Mouse (Mus musculus) neural tube, embryonic 10.5 days (tissue): ENCODE results near the gene 9930022D16Rik.
A peak's percentile ranks its signal among the peaks of the same experiment; 100 is the strongest.

Experiments used
- DNase-seq: peaks from one replicate; pipeline ENCODE4 v3.0.0-alpha.2; 2017; ENCODE audit warnings: low spot score; ENCODE audit errors: extremely low spot score

Gene 9930022D16Rik

DNA sequence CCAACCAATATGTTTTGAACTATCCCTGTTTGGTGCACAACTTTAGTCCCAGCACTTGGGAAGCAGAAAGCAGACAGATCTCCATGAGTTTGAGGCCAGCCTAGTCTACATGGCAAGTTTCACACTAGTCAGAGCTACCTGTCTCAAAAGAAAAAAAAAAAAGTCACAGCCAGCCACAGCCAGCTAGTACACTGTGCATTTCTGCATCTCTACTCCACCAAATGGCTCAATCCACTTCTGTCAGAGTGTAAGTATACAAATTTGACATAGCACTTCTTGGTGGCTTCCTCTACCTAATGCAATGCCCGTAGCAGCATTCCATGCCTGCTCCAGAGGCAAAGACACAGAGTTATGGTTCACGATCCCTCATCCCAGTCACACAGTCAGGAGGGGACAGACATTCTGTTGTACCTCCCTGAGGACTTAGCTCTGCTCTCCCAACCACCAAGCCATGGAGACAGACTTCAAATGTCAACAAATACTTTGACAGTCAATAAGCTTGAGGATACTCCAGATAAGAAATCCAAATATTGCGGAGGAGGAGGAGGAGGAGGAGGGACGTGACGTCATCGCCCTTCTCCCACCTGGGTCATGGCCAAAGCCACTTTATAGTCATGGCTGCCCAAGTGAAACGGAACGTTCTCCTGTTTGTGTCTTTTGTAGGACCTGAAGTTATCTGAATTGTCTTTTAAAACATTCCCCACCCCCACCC lies 3.1 kb downstream of the 9930022D16Rik start:
- DNase-seq: no peak

DNA sequence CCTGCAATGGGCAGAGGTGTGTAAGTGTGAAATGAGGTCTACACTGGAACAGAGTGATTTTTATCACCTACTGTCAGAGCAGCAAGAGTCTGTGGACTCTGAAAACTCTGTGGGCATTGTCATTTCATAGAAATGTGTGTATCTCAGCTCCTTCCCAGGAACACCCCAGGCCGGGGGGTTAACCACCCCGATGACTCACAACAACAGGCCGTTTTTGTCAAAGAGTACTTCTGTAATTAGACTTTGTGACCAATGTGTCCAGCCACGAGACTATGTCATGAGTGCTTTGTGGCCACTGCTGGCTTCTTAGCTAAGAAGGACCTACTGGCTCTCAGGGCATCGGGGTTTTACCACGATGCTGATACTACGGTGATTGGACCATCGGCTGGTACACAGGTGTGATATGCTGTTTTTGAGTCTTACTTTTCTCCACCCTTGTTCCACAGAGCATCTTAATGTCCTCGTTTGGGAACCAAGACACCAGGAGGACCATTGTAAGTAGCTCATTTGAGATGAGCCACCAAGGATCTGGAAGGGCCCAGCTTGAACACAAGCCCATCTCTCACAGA lies 3.8 kb downstream of the 9930022D16Rik start:
- DNase-seq: no peak

DNA sequence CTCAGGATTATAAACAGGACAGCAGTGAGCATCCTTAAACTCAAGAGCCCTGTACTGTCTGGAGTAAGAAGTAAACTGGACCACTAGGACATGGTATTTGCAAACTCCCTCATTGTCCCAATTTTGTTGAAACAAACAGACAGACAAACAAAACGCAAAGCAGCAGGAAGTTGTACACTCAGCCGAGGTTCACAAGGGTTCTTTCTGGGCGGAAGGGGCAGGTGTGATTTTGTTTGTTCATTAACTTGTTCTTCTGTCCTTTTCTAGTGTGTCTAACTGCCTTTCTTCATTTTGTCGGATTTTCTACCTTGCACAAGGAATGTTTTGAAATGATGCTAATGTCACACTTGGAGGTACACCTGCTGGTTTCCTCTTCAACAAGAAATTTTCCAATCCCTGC lies 5.7 kb downstream of the 9930022D16Rik start:
- DNase-seq: no peak

DNA sequence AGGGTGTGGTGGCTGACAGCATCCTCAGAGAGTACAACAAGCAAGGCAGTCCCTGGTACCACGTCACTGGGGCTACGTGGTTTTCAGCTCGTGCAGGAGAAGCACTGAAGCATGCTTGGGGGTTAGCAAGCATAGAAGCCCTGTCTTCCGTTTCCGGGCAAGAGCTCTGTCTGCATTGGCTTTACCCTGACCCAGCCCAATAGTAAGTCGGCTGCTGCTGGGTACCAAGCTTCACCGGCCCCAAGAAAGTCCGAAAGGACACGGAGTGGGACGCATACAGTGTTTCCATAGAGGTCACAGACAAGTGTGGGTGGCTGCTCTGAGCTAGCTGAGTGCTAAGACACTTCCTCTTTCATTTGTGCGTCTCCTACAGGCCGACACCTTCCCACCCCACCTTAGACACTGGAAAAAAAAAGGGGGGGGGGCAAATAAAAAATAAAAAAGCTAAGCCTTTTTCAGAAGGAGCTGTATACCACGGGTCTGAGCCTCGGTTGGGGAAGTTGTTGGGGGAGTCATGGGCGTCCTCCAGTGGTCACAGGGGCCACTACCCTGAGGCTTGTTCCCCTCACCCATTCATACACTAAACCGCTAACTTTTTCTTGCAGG lies 6.3 kb downstream of the 9930022D16Rik start:
- DNase-seq: no peak

DNA sequence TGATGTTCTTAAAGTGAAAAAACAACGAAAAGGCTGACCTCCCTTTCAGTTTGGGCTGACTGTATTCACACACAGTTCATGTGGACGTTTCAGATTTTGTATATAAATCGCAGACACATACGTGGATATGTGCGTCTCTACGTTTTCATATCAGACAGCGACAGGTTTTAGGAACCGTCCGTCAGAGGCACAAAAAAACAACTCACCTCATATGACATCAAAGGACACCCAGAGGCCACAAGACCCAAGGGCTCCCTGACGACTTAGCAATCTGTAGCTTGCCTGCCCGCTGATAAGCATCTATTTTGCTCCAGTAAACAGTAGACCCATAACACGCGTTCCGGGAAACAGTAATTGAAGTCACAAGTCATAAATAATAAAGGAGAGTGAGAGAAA lies 6.8 kb downstream of the 9930022D16Rik start:
- no peak for DNase-seq

DNA sequence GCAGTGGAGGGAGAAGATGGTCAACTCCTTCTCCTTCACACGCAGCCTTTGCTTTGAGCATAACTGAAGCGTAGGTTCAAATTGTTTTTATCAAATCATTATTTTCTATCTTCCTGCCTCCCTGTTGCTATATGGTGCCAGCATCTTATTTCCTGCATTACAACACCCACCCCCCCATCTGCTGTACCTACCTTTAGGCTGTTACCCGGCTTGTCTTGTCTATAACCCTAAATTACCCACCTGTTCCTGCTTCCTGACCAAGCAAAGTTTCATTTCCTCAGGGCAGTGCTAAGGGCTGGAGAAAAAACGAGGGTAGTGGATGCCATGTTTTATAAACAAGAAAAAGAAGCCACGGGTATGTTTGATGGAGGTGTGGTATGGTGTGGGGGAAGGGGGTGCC lies 7.5 kb downstream of the 9930022D16Rik start:
- DNase-seq: no peak

DNA sequence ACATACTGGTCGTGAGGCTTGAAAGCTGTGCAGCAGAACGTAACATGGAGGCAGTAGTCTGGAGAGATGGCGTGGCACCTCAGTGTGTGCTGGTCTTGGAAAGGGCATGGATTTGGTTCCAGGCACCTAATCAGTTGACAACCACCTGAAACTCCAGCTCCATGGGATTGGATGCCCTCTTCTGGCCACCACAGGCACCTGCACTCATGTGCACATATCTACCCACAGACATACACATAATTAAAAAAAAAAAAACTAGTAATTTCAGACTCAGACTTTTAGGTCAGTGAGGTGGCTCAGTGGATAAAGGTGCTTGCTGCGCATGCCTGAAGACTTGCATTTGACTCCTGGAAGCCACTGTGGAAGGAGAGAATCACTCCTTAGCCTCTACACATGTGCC lies 8.5 kb downstream of the 9930022D16Rik start:
- no peak for DNase-seq

DNA sequence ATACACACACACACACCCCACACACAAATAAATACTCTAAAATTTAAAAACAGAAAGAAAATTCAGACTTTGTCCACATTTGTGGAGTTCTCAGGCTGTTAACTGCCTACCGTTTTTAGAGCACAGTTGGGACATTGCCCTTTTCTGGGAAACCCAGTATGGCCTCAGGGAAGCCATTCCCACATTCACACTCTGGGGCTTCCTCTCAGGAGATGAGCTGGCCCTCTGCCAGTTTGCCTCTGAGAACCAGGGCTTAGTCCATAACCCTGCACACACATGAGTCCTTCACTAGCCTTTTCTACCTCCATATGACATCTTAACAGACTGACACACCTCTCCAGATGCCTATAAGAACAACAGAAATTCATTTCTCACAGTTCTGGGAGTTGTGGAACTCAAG lies 9.6 kb downstream of the 9930022D16Rik start:
- no peak for DNase-seq

DNA sequence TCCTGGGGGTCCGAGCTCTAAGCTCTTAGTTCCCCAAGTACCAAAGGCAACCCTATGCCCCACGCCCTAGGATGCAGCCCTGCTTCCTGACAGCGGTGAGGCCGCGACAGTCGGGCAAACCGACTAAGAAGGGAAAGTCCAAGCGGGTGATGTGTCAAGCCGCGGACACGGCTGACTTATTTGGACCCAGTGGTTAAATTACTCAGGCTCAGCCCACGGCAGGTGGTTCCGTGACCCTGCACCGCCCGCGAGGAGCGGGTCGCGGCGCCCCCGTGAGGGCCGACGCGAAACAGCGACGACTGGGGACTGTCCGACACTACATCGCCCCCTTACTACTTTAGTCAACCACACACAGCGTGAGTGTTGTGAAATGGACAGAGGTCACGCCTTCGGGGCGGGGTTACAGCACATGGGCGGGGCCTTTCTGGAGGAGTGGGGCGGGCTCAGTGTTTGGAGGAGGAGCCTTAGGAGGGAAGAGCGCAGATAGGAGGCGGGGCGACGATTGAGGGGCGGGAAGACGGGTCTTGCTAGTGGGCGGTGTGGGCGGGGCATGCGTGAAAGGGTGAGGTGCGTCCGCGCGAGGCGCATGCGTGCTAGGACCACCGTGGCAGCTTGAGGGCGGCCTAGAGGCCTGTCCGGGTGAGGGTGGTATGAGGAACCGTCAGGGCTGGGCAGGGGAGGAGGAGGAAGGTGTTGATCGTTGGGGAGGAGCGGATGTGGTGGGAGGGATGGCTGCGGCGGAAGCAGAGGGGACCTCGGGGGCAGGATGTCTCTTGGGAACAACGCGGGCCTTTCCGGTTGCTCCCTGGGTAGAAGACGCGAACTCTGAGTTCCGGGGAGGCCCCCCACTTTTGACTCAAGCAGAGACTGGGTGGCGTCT lies 11.9 kb downstream of the 9930022D16Rik start, which contains the start of gene Amz2:
Amz2 (plus strand) TSS at position 555 of the 880 bp plus-strand sequence.
- peak; percentile 100 for DNase-seq

DNA sequence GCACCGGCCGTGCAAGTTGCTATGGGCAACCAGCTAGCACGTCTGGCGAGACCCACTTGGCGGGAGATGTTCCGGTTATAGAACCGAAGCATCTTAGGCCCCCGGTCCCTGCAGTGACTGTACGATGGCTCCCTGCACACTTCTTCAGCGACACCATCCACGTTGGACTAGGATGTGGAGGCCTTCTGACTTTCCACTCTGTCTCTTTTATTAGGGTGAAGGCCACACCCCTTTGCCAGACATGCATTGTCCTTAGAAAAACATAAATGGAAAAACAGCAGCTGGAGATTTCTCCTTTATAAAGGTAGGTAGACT lies 12.5 kb downstream of the 9930022D16Rik start:
- DNase-seq: no peak

DNA sequence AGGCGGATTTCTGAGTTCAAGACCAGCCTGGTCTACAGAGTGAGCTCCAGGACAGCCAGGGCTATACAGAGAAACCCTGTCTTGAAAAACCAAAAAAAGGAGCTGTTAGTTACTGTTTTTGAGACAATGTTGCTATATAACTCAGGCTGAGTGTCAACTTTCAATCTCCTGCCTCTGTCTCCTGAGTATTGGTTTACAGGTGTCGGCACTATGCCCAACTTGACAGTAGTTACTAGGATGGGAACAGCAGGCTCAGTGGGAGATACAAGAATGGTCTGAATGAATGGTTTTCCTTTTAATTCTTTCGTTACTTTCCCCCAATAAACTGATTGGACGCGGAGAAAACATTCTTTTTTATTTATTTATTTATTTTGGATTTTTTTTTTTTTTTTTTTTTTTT lies 13.6 kb downstream of the 9930022D16Rik start:
- no peak for DNase-seq

DNA sequence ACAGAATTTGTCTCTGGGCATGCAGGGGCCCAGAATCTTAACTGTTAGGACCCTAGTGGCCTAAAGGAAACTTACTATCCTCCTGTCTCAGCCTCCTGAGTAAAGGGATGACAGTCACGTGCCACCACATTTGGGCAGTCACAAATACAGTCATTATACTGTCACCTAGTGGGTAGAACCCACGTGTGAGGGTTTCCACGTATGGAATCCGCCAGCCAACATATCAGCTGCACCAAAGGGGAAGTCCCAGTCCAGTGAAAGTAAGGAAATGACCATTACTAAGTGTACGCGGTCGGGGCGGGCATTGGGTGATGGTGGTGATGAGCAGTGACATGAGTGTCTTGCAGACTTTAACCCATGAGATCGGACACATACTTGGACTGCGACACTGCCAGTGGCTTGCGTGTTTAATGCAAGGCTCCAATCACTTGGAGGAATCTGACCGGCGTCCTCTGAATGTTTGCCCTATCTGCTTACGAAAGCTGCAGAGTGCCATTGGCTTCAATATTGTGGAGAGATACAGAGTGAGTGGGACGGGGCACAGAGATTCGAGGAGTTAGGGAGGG lies 20.6 kb downstream of the 9930022D16Rik start:
- DNase-seq: no peak

DNA sequence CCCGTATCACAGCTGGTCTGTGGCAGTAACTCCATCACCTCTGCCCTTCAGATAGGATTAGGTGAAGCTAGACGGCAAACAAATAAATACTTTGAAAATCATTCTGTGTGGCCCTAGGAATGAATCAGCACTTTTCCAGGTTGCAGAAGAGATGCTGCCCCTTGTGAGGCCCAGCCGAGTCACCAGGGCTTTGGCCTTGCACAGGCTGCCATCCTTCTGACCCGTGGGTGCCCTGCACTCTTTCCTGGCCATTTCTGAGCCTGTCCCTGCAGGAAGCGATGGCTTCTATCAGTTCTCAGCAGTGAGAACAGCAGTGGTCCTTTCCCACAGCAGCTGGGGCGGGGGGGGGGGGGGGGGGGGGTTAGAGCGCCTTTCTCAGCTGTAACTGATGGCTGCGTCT lies 23.2 kb downstream of the 9930022D16Rik start:
- DNase-seq: no peak

DNA sequence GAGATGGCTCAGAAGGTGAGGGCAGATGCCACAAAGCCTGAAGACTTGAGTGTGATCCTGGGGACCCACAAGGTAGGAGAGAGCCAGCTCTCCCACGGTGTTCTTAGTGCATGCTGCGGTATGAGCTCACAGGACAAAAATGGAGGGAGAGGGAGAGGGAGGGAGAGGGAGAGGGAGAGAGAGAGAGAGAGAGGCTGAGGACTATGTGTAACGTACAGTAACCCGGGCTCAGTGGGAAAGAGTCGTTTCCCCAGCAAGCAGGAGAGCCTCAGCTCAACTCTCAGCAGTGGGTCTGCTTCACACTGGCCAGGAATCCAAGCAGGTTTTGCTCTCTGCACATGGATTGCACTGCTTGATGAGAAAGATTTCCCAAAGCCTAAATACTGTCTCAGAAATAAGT lies 25.5 kb downstream of the 9930022D16Rik start:
- peak; percentile 19 for DNase-seq

DNA sequence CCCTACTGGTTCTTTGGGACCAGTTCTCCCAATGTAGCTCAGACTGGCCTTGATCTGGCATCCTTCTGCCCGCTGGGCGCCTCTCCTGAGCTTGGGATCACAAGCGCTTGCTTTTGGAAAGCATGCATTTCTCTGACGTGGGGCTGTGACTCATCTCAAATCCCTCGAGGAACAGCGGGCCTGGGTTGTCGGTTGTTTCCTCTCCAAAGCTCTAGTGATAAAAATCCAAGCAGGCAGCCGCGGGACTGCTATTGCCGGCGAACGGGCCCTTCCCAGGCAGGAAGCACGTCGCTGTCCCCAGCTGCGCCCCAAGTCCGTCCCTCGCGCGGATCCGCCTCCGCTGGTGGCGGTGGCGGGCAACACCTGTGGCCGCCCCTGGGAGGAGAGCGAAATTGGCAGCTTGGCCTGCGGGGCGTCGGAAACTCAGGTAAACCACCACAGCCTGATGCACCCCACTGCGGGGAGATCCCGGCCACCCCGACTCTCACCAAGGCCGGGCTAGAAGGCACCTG lies 26.2 kb downstream of the 9930022D16Rik start:
- peak; percentile 69 for DNase-seq

DNA sequence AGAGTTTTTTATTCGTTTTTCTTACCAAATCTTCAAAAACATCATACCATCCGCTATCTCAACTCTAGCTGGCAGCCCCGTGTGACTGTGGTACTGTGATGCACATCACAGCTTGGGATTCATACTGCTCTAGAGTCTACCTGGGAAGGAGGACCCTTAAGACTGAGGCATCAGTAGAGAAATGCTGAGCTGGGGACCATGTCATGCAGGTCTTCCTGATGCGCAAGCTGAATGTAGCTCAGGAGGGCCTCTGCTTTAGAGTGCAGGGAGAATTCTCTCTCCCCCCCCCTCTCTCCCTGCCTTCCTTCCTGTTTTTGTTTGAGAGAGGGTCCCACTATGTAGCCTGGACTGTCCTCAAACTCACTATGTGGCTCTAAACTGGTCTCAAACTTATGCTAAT lies 26.9 kb downstream of the 9930022D16Rik start:
- DNase-seq: no peak

DNA sequence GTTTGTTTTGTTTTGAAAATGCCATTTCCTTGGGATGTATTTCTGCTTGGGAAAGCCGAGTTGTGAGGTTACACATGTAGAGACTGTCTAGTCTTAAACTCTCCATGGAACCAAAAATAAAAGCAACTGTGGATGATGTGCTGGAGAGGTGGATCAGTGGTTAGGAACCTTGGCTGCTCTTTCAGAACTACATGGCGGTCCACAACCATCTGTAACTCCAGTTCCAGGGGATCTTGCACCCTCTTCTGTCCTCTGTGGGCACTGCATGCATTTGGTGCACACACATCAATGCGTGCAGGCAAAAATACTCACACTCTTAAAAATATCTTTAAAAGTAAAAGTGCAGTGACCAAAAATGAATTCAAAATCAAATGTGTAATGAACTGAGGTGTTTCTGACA lies 27.4 kb downstream of the 9930022D16Rik start:
- DNase-seq: peak; percentile 35

DNA sequence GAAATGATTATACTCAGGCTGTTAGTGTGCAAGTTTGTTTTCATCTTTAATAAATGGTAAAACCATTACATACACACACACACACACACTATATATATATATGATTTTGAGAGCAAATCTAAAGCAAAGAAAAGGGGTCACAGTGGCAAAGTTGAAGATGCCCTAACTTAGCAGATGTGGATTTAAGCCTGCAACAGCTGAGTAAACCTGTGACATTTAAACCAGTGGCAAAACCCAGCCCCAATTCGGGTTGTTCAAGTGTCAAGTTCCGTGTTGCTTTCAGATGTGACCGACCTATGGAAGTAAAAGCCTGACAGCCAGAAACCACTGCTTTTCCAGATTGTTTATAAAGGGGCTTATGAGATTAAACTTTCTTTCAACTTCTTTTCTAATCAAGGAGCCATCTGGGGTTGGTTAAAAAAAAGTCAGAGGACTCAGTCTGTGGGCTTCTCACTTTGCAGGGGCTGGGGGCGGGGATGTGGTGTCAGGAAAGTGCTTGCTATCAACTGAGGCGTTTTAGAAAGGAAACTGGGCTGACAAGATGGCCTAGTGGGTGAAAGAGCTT lies 28.5 kb downstream of the 9930022D16Rik start:
- no peak for DNase-seq

DNA sequence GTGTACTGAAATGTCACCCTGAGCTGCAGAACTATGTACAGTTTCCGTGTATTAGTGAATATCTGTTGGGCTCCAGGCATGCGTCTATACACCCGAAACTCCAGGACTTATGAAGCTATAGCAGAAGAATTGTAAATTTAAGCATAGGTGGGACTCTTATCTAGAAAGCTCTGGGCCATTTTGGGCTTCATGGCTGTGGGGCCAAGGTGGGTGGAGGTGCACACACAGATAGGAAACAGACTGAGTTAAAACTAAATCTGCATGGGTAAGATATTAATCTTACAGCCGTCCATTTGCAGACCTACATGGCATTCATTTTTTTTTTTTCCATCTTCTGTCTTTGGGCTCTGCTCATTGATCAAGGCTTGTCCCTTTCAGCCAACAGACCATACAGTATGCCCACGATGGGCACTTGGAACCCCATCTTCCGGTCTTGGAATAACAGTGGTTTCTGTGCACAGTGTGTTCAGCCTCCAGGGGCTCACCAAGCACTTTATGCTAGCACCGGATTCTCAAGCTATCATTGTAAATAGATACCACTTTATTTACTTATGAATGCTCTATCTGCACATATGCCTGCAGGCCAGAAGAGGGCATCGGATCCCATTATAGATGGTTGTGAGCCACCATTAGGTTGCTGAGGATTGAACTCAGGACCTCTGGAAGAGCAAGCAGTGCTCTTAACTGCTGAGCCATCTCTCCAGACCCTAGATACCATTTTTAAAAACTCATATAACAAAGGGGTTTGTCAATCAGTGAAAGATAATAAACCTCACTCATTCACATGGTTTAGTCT lies 29.9 kb downstream of the 9930022D16Rik start:
- no peak for DNase-seq

DNA sequence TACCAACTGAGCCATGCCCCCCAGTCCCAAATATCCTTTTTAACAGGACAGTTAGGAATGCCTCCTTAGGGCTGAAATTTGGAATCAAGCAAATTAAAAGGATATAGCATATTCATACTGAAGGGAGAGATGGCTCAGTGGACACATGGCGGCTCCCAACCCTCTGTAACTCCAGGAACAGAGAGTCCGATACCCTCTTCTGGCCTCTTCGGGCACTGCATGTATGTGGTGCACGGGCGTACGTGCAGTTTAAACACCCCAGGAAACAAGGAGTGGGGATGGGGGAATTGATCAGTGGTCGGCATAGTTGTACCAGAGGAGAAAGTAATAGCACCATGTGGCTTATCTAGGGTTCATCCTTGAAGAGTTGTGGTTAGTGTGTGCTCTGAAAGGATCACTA lies 30.9 kb downstream of the 9930022D16Rik start:
- peak; percentile 23 for DNase-seq
